Mouse (Mus musculus) ovary, postnatal 36 days (tissue): ENCODE data around the gene Ren1.

Experiments used
- DNase-seq: peaks from one replicate; pipeline ENCODE4 v3.0.0; 2022; ENCODE audit warnings: low spot score, mixed read lengths

Gene Ren1

DNA sequence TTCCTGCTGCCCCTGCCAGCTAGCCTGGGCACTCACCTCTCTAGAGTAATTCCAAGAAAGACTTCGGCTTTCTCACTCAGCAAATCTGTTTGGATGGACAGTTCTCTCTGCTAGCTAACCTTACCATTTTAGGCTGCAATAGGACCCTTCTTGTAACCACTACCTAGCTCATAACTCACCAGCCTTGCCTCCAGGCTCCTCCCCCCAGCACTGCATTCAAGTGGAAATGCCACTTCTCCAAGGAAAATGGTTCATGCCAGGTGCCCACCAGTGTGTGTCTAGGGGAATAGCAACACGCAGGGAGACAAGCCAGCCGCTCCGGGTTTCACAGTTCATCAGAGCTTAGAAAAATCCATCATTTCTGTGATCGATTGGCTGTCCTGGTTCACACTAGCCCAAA lies 27.2 kb downstream of the Ren1 start:
- DNase-seq: no peak

DNA sequence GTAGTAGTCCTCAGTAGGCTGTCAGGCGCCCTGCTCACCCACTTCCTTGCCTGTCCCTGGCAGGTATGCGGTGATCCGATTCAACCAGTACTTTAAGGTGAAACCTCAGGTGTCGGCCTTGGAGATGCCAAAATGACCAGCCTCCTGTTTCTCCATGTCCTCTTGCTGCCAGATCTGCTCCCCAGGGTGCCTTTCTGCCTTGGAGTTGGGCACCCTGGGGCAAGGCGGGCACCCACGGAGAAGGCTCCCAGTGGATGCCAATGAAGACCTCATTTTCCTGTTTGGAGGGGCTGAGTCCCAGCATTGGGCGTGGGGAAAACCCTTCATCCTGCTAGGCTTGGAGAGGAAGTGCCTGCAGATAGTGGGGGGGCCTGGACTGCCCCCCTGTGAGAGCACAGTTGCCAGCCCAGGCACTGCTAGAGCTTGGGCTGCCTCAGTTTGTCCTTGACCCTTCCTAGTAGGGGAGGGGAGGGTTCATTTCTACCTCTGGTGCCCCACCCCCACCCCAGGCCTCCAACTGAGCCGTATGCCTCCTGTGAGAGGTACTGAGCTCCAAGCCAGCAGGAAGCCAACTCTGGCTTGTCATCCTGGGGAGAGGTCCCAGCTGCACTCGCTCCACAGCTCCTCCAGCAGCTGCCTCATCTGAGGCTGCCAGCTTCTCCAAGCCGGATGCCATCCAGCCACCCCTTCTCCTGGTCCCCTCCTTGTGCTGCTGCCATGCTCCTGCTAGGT lies 29.1 kb downstream of the Ren1 start:
- no peak for DNase-seq

DNA sequence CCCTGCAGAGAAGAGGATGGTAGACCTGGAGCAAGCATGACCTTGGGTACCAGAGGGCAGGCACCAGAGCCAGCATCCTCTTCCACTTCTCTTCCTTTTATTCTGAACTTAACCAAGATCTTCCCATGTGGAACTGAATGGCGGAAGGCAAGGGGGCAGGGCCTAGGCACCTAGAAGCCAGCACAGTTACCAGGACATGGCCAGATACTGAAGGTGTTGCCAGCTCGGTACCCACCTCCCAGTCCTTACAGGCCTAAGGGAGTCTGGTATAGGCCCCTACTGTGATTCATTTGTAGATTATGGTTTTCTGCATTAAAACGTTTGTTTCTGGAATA lies 29.6 kb downstream of the Ren1 start:
- no peak for DNase-seq

DNA sequence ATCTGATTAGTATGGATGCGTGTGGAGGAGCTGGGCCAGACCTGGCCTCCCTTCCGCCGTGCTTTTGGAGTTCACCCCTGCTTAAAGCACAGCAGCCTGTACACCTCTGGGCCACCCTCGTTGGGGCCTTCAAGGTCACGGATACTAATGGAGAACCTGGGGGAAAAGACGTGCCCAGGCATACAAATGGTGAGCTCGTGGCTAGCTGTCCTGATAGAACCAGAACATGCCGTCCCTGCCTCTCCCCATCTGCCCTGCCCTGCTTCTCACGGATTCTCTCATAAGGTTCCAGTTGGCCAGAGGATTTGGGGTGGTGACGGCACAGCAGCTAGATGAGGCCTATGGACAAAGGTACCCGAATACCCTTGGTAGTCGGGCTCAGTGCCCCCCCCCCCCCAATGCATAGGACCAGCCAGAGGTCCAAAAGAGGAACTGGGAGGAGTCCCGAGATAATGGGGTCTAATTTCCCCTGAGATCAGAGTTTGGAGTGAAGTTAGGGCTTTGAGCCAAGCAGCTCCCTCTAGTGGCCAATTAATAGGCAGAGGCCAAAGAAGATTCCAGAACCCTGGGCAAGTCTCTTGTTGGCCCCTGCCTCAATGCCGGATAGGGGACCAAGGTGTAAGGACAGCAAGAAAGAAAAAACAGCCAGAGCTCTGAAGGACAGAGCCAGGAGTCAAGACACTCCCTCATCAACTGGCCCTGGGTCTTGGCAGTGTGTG lies 30.2 kb downstream of the Ren1 start:
- no peak for DNase-seq

DNA sequence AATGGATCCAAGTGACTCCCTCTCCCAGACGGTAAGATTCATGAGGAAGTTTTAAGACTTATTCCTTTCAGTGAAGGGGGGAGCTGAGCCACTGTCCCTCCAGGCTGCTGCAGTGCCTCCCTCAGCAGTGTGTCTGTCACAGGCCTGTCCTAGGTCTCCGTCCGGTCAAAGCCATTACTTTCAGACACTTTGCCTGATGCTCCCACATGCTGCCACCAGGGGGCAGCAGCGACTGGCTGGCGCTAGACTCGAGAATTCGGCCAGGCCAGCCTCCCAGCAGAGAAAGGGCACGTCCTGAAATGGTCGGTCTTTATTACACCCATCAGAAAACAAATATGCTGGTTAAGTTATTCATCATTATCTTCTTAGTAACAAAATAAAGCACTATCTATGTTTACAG lies 31.7 kb downstream of the Ren1 start:
- no peak for DNase-seq

DNA sequence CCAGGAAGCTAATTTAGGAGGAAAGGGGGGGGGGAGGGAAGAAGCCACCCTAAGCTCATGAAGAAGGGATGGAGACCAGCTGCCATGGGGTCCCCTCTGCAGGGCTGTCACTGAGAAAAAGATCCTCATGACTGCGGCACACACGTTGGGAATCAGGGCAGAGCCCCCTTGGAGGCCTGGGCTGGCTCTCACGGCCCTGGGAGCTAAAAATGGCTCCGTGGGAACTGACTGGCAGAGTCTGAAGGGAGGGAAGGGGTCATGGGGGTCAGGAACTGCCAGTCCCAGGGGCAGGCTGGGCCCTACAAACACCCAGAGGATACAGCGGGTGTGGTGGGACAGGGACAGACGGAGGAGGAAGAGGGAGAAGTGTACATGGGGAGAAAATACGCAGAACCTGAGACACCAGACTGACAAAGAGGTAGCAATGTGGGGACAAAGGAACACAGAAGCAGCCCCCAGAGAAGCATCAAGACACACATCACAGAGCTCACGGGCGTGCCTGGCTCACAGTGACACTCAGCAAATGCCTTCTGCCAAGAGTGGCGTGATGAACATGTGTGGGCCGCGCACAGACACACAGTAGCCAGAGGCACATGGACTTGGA lies 32.3 kb downstream of the Ren1 start:
- DNase-seq: no peak

DNA sequence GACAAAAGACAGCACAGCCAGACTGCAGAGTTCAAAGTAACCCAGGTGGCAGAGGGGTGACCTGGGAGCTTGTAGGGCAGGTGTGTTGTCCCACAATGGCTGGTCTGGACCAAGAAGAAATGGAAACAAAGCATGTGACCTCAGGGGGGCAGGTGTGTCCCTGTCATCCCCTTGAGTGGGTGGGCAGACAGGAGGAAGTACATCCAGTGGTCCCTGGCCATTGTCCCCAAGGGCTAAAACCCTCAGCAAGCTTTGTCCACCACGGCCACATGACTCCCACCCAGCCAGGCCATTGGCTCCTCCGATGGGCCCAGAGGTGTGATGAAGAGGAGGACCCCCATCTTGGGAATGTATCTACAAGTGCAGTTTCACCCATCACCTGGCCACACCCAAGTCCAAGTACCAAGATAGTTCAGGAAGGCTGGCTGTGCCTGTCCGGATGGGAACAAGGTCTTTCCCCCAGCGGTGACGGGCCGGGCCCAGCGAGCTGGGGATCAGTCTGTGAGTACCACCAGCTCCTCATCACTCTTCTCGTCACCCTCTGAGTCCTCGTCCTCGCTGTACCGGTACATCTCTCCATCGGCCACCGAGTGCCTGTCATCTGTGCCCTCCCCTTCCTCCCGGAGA lies 33.0 kb downstream of the Ren1 start:
- DNase-seq: no peak

DNA sequence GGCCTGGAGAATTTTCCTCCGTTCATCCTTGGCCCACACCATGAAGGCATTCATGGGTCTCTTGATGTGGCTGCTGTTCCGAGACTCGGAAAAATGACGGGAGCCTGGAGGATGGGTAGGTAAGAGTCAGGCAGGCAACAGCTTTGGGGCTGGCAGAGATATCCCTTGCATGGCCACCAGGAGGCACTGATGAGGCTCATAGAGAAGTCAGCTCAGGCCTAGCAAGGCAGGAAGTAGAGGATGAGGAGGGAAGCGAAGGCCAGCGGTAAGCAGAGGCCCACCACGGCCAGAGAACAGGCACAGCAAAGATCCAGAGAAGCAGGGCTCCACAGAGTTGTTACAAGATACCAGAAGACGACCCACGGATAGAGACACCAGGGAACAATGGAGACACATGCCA lies 35.2 kb downstream of the Ren1 start:
- peak; percentile 74 for DNase-seq

DNA sequence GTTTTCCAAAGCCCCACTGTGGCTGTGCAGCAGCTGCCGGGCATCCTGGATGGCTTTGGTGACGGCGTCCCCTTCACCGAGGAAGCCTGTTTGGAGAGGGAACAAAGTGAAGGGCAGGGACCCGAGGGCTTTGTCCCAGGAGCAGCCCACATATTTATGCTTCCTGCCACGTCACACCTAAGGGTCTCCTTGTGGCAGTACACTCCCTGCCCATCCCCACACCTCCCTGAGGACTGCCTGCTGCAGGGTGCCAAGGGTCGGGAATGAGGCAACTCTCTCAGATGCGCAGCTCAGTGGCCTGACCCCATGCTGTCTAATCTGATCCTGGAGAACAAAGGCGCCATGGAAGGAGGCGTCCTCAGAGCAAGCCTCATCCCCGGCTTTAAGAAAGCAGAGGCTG lies 35.9 kb downstream of the Ren1 start:
- no peak for DNase-seq

DNA sequence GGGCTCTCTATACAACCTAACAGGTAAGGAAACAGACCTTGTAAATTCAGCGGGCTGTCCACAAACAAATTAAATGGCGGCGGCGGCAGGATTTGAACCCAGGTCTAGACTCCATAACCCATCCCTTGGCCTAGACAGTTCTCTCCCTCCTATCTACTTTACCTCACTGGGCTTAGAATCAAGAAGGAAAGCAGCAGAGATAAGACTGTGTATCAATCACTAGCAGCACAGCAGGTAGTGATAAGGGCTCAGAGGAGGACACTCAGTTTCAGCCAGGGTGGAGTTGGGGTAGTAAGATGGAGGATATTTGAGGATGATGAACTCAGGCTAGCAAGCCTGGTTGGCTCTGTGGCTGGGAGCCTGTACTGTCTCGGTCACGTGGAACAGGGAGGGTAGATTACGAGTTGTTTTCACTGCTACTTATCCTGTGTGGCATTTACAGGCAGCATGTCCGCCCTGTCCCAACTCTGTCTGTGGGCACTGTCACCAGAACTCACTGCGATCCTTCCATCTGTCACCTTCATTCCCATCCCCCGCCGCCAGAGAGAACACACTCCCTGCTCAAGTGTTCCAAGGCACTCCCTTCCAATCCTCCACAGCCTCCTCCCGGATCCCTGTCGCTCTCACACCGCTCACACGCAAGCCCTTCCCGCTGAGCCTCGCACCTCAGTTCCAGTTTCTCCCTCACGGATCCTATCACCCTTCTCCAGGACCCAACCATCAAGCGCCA lies 37.4 kb downstream of the Ren1 start:
- DNase-seq: no peak

DNA sequence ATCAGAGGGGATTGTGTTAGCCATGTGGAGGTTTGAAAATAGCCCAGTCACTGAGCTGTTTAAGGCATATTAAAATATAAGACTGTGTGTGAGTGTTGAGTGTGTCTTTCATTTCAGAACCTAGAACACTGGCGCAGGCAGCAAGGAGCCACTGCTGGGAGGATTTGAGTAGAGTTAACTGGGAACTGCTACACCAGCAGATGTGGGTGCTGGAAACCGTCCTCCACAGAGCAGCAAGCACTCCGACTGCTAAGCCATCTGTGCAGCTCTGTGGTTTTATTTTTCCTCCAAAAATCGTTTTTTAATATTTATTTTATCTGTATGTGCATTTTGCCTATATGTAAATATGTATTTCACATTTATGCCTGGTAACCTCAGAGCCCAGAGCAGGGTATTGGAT lies 44.4 kb downstream of the Ren1 start:
- no peak for DNase-seq

DNA sequence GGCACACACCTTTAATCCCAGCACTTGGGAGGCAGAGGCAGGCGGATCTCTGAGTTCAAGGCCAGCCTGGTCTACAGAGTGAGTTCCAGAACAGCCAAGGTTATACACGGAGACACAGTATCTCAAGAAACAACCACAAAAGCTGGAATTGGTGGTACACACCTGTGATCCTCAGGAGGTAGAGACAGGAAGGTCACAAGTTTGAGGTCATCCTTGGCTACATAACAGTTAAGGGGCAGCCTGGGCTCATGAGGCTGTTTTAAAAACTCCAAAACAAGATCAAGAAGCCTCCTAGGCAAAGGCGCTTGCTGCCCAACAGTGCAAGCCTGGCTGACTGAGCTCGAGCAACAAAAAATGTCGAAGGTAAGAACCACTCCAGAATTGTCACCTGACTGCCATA lies 46.4 kb downstream of the Ren1 start:
- DNase-seq: no peak

DNA sequence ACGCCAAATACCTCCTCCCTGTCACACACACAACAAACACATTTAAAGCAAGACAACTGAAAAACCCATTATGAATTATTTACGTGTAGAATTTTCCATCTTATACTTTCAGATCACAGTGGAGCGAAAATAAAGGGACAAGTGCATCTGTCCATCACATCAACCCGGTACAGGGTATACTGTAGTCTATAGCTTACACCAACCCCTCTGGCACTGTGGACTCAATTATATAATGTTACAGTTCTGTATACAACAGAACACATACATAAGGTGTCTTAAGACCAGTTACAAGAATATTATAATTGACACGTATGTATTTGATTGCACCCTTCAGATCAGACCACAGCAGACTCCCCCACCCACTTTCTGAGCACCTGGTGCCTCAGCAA lies 46.8 kb downstream of the Ren1 start:
- DNase-seq: no peak

DNA sequence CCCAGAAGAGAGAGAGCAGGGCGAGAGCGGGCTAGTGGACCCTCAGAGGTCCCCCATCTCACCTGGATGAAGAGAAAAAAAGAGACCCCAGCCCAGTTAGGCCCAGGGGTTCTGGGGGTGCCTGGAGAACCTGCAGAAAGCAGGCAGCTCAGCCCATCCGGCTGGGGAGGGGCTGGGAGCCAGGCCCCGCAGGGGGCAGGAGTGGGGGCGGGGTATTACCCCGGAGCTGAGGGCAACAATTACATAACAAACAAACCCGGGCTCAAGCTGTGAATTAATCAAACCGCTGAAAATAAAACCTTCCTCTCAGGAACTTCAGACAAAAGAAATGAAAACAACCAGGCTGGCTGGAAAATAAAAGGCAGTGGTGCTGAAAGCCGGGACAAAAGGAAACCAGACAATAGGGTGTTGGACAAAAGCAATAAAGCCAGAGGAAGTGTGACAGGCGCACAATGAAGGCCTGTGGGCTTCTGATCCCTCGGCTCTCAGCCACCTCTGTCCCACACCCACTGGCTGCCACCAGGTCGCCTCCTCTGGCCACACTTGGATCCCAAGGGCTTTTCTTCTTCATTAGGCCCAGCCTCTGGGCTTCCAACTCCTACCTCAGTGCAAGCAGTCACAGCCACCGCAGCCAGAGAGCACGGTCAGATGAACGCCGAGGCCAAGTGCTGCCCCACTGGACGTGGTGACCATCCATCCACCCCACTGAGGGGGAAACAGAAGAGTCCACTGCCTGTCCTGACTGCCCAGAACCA lies 47.4 kb downstream of the Ren1 start:
- no peak for DNase-seq

DNA sequence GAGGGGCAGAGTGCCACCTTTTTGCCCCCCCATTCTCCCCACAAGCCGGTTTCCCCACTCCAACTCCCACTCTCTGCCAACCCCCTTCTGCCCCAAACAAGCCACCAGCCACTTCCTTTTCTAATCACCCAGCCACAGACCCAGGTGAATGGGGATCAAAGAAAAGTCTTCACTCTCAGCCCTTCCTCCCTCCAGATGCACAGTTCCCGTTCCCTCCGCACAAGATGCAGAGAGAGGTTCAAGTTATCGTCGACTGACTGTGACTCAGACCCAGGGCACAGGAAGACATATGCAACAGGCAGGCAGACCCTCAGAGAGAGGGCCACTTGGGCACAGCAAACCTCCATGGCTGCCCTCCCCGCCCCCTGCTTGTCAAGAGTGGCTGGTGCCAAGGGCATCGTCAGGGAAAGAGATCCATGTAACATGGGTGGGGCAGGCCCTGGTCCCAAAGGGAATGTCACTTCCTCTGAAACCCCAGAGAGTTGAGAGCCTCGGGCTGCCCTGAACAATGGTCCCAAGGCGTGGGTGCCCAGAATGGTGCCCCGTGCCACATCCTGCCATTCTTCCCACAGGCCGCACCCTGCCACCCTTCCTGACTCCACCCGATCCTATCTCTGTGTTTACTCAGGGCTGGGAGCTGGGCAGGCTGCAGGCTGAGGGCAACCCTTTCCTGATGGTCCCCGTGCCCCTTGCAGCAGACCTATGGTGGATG lies 49.9 kb downstream of the Ren1 start:
- no peak for DNase-seq

DNA sequence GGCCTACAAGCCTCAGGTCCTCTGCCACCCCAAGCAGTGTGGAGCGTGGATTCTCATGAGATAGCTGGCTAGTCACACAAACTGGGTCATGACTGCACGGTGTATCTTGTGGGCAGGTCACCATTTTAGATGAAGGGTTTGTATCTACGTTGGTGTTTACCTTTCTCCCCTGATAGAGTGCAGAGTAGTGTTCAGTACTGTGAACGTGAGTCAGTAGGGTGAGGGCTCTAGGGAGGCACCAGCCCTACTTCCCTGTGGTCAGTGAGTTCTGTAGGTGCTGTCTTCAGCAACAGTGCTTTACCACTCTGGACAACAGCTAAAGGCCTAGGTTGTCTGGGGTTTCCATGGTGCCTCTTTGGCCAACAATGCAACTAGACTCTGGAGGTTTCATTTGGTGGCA lies 53.7 kb downstream of the Ren1 start:
- DNase-seq: no peak

DNA sequence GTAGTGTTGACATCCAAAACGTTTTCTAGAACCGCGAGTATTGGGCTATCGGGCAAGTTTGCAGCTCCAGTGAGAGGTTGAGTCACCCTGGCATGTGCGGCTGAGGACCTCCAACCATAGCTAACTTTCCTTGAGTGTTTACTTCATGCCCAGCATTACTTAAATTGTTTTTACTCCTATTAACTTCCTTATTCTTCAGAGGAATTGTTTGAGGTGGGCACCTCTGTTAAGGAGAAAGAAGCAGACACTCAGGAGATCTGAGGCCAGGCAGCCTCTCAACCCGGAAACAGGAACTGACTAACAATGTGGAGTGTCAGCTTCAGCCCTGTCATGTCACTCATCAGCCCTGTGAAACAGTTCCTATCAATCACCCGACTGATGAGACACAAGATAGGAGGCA lies 56.3 kb downstream of the Ren1 start:
- no peak for DNase-seq

DNA sequence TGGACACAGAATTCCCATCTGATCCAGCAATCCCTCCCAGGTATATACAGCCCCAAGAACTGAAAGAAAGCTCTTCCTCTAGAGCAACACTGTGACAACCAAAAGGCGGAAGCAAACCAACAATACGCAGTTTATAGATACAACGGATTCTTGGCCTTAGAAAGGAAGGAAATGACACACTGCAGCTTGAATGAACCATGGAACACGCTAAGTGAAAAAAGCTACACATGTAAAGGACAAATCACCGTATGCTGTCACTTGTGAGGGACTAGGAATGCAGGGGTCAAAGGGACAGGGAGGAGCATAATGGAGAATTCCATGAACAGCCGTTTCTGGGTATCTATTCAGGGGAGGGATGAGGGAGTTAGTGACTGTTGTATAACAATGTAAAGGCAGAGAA lies 57.1 kb downstream of the Ren1 start:
- DNase-seq: no peak

DNA sequence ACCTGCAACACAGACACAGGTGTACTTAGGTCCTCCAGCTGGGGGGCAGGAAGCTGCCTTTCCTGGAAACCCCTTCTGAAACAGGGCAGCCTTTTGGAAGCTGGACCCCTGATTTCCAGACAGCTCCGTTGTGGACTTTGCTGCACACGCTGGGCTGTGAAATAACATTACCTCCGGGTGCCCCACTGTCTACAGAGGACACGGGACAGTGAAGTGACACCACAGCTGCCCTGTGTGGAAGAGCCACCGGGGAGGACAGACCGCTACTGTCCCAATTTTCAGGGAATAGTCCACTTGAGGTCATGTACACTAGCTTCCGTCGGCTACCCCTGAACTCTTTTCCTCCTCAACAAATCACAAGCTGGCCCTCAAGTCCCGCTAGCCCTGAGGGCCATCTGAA lies 58.0 kb downstream of the Ren1 start:
- no peak for DNase-seq

DNA sequence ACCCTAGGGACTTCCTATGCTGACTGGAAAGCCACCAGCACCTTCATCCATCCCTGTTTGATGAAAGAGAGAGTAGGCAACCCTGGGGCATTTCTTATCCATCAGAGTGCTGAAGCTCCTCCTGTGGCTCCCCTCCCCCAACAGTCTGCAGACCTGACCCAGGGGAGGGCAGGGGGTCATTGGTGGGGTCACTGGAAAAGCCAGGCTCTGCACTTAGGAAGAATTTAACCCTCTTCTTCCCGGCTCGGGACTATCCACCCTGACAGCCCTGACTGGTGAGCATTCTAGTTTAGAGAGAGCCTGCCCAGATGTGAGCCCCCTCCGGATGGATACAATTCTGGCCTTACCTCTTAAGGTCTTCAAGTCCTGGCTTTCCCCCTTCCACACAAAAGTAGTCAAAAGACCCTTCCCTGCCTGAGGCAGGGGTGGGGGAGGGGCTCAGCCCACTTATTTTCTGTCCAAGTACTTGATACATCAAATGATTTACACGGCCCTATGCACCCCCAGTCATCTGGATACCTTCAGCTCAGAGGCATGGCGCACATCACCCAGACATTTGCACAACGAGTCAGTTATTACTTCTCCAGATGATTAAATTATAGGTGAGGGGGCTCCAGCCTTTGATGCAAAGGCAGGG lies 58.7 kb downstream of the Ren1 start:
- DNase-seq: no peak

DNA sequence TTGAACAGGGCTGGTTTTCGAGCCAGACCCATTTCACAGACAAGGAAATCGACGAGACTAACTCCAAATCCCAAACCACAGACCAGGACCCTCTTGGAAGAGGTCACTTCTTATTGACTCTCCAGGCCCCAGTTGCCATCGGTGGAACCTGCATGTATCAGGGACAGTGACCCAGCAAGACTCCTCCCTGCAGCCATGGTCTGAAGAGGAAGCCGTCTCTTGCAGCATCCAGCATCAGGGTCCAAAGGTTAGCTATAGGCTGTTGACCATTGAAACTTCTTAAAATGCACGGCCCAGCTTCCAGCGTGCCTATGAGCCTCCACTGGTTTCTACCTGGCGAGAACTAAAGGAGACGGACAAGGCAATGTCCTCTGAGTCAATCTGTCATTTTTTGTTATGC lies 59.5 kb downstream of the Ren1 start:
- no peak for DNase-seq
